Mouse (Mus musculus) kidney, adult 2 months (tissue): ENCODE results near the gene Ufc1. TPM values are rescaled to one million over a fixed set of nuclear protein-coding genes. Genes with fewer than 3 reads are reported as not detected.

Experiments used
- DNase-seq: peaks from one replicate; pipeline ENCODE4 v3.0.0; 2021
- H3K27ac ChIP-seq: fragments of 200-500 bp; 2 replicates; pipeline ENCODE4 v1.5.1; 2012; ENCODE audit warnings: low read depth, low read length, control low read depth, inconsistent platforms; ENCODE audit not compliant: insufficient read depth
- H3K27me3 ChIP-seq: fragments of 200-500 bp; replicated peaks from 2 replicates; pipeline ENCODE4 v1.6.1; 2012; ENCODE audit warnings: mild to moderate bottlenecking, moderate library complexity, low read length, inconsistent platforms; ENCODE audit not compliant: control insufficient read depth, insufficient read depth
- H3K36me3 ChIP-seq: fragments of 200-500 bp; 2 replicates; pipeline ENCODE4 v1.6.1; 2012; ENCODE audit warnings: mild to moderate bottlenecking, moderate library complexity, low read length, inconsistent platforms; ENCODE audit not compliant: control insufficient read depth, insufficient read depth
- H3K4me1 ChIP-seq: fragments of 200-500 bp; 2 replicates; pipeline ENCODE4 v1.6.1; 2011; ENCODE audit warnings: low read length; ENCODE audit not compliant: control insufficient read depth, insufficient read depth
- H3K4me3 ChIP-seq: fragments of 200-500 bp; 2 replicates; pipeline ENCODE4 v1.5.1; 2011; ENCODE audit warnings: mild to moderate bottlenecking, low read depth, low read length, control low read depth; ENCODE audit not compliant: insufficient read depth
- CTCF ChIP-seq: fragments of 200-500 bp; conservative IDR thresholded peaks from 2 replicates; pipeline ENCODE4 v1.5.1; 2011; ENCODE audit warnings: low read depth, mild to moderate bottlenecking, control low read depth, low read length, moderate library complexity, mixed read lengths; ENCODE audit not compliant: insufficient read depth, insufficient read length
- POLR2A ChIP-seq: fragments of 200-500 bp; IDR thresholded peaks from one replicate; pipeline ENCODE4 v1.6.1; 2011; ENCODE audit warnings: low read depth, low read length, control low read depth
- WGBS: fragments of 180-500 bp; shearing (Covaris S2); methylation state at CpG from one replicate; pipeline ENCODE4 v1.1.7; 2018; 5-methylcytosine and 5-hydroxymethylcytosine counted together
- polyA plus RNA-seq: library from polyadenylated mRNA; depleted of rRNA; stranded (reverse); fragments of >200 nt; gene quantifications from 2 replicates; pipeline ENCODE4 v1.2.3, GENCODE M21; 2012

Ufc1 gene
- polyA plus RNA-seq, 1 experiment = 59.5 TPM

GRCm38 (mm10) chr1:171298226-171298625 is 3.4 kb upstream of the Ufc1 start:
- H3K4me3 ChIP-seq = no peak overlapping the region
- no peak overlapping the region for H3K27ac ChIP-seq
- no peaks in the 10 kb centered on the region; the same call in 1 of the 2 replicates for H3K4me1 ChIP-seq
- TF ChIP-seq POLR2A (no peak), CTCF (no peak)
- no peaks in the 10 kb centered on the region for H3K36me3 ChIP-seq
- 72% methylated on average over 3 of the region's 3 CpGs for WGBS
- no peak for DNase-seq
- H3K27me3 ChIP-seq = no peaks in the 10 kb centered on the region

- peak overlapping the region; percentile 97 for H3K27ac ChIP-seq
- H3K4me3 ChIP-seq = peak overlapping the region; percentile 89
- 15% methylated on average over 3 of the region's 3 CpGs for WGBS
- TF ChIP-seq POLR2A (no peak), CTCF (no peak)
- H3K36me3 ChIP-seq = no peaks in the 10 kb centered on the region
- no peak for DNase-seq
- no peaks in the 10 kb centered on the region; the same call in 1 of the 2 replicates for H3K4me1 ChIP-seq
- no peaks in the 10 kb centered on the region for H3K27me3 ChIP-seq
Observed at GRCm38 (mm10) chr1:171295063-171295402, 209 bp upstream of the Ufc1 start.

- 23% methylated on average over 5 of the region's 5 CpGs for WGBS
- H3K27me3 ChIP-seq = no peaks in the 10 kb centered on the region
- H3K27ac ChIP-seq = peak overlapping the region; percentile 97
- H3K36me3 ChIP-seq = no peaks in the 10 kb centered on the region
- no peak for DNase-seq
- H3K4me3 ChIP-seq = peak overlapping the region; percentile 89
- no peaks in the 10 kb centered on the region; the same call in 1 of the 2 replicates for H3K4me1 ChIP-seq
- TF ChIP-seq CTCF = no peak
- TF ChIP-seq POLR2A = no peak
Observed at GRCm38 (mm10) chr1:171293906-171294297, 922 bp downstream of the Ufc1 start.

- TF ChIP-seq POLR2A = no peak
- TF ChIP-seq CTCF = no peak
- H3K4me1 ChIP-seq = no peaks in the 10 kb centered on the region; the same call in 1 of the 2 replicates
- H3K36me3 ChIP-seq = no peaks in the 10 kb centered on the region
- 74% methylated on average over 3 of the region's 3 CpGs for WGBS
- no peak for DNase-seq
- H3K27me3 ChIP-seq = no peaks in the 10 kb centered on the region
- H3K4me3 ChIP-seq = no peak overlapping the region
- H3K27ac ChIP-seq = no peak overlapping the region
Observed at GRCm38 (mm10) chr1:171293351-171293750, 1.5 kb downstream of the Ufc1 start.

- Histone ChIP-seq H3K4me3 (no peak overlapping the region), H3K27me3 (no peaks in the 10 kb centered on the region), H3K36me3 (no peaks in the 10 kb centered on the region), H3K4me1 (no peaks in the 10 kb centered on the region; the same call in 1 of the 2 replicates), H3K27ac (0 out of 2 replicates have a peak overlapping the region, but pooled peaks have one; percentile 0)
- TF ChIP-seq POLR2A (no peak), CTCF (no peak)
- no peak for DNase-seq
- 69% methylated on average over 4 of the region's 4 CpGs for WGBS
Observed at GRCm38 (mm10) chr1:171288328-171288727, 6.5 kb downstream of the Ufc1 start.

- H3K27me3 ChIP-seq = no peaks in the 10 kb centered on the region
- H3K36me3 ChIP-seq = no peaks in the 10 kb centered on the region
- TF ChIP-seq POLR2A (no peak), CTCF (no peak)
- peak within 1 kb of the TSS; percentile 74 for H3K4me3 ChIP-seq
- peak within 1 kb of the TSS; percentile 60 for H3K27ac ChIP-seq
- H3K4me1 ChIP-seq = no peaks in the 10 kb centered on the region; the same call in 1 of the 2 replicates
- under 1% methylated on average over 49 of the region's 49 CpGs for WGBS
- DNase-seq = peak; percentile 97
Observed at GRCm38 (mm10) chr1:171287136-171288081, 7.4 kb downstream of the Ufc1 start, which contains the start of gene Usp21. Gene Usp21 (minus strand): TSS chr1:171287991.

GRCm38 (mm10) chr1:171286517-171286916 is 8.3 kb downstream of the Ufc1 start:
- H3K4me3 ChIP-seq = no peak overlapping the region
- TF ChIP-seq CTCF (no peak), POLR2A (no peak)
- DNase-seq = no peak
- H3K36me3 ChIP-seq = no peaks in the 10 kb centered on the region
- no peak overlapping the region for H3K27ac ChIP-seq
- no peaks in the 10 kb centered on the region; the same call in 1 of the 2 replicates for H3K4me1 ChIP-seq
- WGBS = 70% methylated on average over 19 of the region's 19 CpGs
- H3K27me3 ChIP-seq = no peaks in the 10 kb centered on the region
